Mouse (Mus musculus) frontal cortex, postnatal 10 days (tissue): Measurements from ENCODE around the gene Olfr1490.
"Not testable (repeated sequence)": the region's sequence is repeated elsewhere in the genome, so short reads cannot be mapped to it uniquely, and the experiment has no call there.

Source experiments
- DNase-seq, 2 experiments: peaks; one replicate each; pipeline ENCODE4 v3.0.0; 2022; ENCODE audit warnings: low spot score in 2 of 2, mixed read lengths in 1 of 2

The Olfr1490 gene

DNA sequence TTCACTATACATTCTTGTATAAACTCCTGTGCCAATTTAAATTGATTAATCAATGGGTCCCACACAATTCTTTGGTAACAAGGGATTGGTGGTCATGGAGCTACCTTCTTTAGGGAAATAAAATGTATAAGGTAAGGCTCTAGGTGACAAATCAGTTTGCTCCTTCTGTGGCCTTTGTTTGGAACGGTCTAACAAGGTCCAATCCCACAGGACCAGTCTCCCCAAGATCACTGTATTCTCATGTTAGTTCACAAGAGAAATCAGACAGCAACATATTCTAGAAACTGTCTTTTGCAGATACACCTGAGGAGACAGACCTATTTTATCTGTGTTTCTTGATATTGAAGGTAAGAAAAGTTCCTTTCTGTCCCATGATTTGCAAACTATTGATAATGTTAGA is at the start of gene Olfr1490:
Olfr1490 (plus strand) TSS at position 301 of the 400 bp plus-strand sequence.
- DNase-seq, result no peak

DNA sequence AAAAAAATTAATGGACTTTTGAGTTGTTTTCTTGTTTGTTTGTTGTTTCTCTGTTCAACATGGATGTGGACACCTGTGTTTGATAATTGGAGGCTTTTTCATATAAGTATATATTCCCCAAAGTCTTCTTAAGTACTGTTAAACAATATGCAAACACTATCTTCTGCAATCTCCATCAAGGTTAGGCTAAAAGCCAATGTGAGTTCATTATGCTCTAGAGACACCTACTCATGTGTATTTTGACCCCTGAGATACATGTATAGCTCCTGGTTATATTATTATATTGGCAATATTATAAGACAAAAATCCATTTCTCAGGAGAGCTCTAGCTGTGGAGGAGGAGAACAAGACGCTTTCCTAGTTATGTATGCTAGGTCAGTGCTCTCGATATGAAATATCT is 33.8 kb upstream of the Olfr1490 start, which contains the start of gene Olfr1487:
Olfr1487 (plus strand) TSS at position 301 of the 400 bp plus-strand sequence.
- not testable (repeated sequence) for DNase-seq

DNA sequence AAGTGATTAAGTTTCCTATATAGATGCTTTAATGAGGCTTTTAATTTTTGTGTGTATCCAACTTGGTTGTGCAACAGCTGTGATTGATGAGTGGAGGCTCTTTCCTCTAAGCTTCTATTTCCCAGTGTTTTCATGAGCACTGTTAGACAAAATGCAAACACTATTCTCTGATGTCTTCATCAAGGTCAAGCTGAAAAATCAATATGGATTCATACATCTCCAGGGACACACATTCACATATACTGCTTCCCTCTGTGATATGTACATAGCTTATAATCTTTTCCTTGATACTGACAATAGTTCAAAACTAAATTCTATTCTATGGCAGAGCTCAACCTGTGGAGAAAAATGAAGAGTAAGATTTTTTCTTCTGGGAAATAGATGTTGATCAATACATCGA is 19.6 kb upstream of the Olfr1490 start, which contains the start of gene Olfr1489:
Olfr1489 (plus strand) TSS at position 301 of the 400 bp plus-strand sequence.
- DNase-seq, result no peak

DNA sequence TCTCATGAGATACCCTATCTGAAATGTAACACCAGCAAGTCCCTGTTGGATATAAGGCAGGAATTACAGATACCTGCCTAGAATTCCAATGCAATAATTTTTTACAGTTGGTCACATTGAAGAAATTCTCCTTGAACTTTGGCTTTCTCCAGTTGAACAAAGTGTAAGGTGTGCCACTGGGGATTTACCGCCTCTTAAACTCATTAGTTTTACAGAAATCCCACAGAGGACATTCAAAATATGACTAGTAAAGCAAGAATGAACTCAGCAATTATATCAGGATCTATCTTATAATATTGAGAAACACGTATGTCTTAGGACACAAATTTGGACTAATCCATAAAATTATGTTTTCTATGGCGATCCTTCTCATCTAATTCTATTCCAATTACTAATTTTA is 46.1 kb downstream of the Olfr1490 start, which contains the start of gene Olfr1491:
Olfr1491 (plus strand) TSS at position 301 of the 400 bp plus-strand sequence.
- DNase-seq, result no peak
